8 mouse cellular contexts compared by ENCODE assay signal in the genomic region with DNA sequence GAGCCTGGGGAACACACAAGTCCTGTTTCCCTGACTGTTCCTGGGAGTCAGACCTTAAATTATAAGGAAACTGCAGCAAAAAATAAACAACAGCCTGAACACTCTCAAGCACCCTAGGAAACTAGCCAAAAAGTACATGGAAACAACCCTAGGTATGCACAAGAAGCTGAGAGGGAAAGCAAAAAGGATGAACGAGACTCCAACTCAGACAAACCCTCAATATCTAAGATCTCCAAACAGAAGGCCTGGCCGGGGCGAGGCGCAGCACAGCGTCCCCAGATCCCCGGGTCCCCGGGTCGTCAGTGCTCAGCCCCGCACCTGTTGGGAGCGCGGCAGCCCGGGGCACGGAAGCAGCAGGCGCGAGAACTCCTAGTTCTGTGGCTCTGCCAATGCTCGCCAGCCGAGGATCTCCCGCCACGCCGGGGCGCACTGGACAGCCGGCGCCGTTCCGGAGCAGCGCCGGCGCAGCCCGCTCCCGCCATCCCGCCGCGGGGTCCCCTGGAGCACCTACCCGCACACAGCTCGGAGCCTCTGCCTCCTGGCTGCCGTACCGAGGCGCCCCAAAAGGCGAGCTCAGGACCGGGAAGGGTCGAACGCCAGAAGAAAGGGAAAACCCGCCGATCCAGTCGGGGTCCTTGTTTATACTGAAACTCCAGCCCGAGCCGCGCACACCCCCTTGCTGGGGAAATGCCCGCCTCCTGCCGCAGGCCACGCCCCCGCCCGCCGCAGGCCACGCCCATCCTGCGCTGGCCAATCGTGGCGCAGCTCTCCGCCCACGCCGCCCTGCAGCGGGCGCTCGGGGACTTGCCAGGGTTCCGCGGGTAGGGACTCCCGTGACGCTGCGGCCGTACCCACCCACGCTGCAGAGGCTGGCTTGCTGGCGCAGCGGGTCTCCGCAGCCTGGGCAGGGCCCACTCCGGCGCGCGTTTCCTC.
DNase-seq lines count a peak whose midpoint lies in the region; ATAC-seq lines count a peak whose summit lies in the region.

No protein-coding gene starts in this region.

- under 1% methylated on average over 66 of the region's 78 CpGs for WGBS in intestine, embryonic 15.5 days

- peak overlapping the region; percentile 78 for H3K4me3 ChIP-seq in intestine, embryonic 15.5 days (replicated peaks)

- no peaks in the 10 kb centered on the region for H3K36me3 ChIP-seq in intestine, embryonic 15.5 days

- intact Hi-C loops in left cerebral cortex, postnatal 14 days (cut with DNase I) = loop anchor here (5.0 kb wide), 3 partner anchors 110 to 640 kb away; no protein-coding TSS in a partner anchor

- H3K9me3 ChIP-seq in intestine, embryonic 15.5 days = no peaks in the 10 kb centered on the region

- H3K9ac ChIP-seq in intestine, embryonic 15.5 days = peak overlapping the region; percentile 75

- peaks cover 18% of the 10 kb centered on the region for H3K4me1 ChIP-seq in intestine, embryonic 15.5 days (replicated peaks)

- no peaks in the 10 kb centered on the region for H3K27me3 ChIP-seq in intestine, embryonic 15.5 days (replicated peaks)

- peak; percentile 98 for DNase-seq in adrenal gland, adult 2 months
- peak; percentile 94 for DNase-seq in embryo, embryonic 11 days
- peak; percentile 92 for DNase-seq in gastrocnemius, postnatal 25 days
- peak; percentile 97 for DNase-seq in left cerebral cortex, postnatal 14 days (ENCODE audit: low spot score in 2 of 2)
- peak; percentile 98 for DNase-seq in right cerebral cortex, postnatal 14 days
- peak; percentile 96 for DNase-seq in urinary bladder, postnatal 25 days (ENCODE audit: low spot score)

- ATAC-seq in intestine, embryonic 15.5 days = peak; percentile 97
- peak; percentile 92 for ATAC-seq in megakaryocyte-erythroid progenitor cell, adult 5-6 weeks (replicated peaks; ENCODE audit: low FRiP score, low TSS enrichment, poor library complexity, severe bottlenecking)

- H3K27ac ChIP-seq in intestine, embryonic 15.5 days = peak overlapping the region; percentile 76

- H3K4me2 ChIP-seq in intestine, embryonic 15.5 days (replicated peaks) = peak overlapping the region; percentile 81

Comparison
In these comparisons a context has a peak if more than half of its experiments do, and no peak if none do; other contexts are left out.
1. Peak in every context shown above with its lines: DNase-seq, ATAC-seq, H3K4me3 ChIP-seq and H3K27ac ChIP-seq.